Mouse (Mus musculus) frontal cortex, postnatal 10 days (tissue): ENCODE data around the gene Elp4.

Experiments used
- DNase-seq, 2 experiments: peaks; one replicate each; pipeline ENCODE4 v3.0.0; 2022; ENCODE audit warnings: low spot score in 2 of 2, mixed read lengths in 1 of 2

Elp4 gene

GRCm38 (mm10) chr2:105682011-105682501 lies 222.3 kb downstream of the Elp4 start:
- DNase-seq, result no peak

GRCm38 (mm10) chr2:105680999-105681710 lies 223.2 kb downstream of the Elp4 start:
- DNase-seq, result no peak

DNA sequence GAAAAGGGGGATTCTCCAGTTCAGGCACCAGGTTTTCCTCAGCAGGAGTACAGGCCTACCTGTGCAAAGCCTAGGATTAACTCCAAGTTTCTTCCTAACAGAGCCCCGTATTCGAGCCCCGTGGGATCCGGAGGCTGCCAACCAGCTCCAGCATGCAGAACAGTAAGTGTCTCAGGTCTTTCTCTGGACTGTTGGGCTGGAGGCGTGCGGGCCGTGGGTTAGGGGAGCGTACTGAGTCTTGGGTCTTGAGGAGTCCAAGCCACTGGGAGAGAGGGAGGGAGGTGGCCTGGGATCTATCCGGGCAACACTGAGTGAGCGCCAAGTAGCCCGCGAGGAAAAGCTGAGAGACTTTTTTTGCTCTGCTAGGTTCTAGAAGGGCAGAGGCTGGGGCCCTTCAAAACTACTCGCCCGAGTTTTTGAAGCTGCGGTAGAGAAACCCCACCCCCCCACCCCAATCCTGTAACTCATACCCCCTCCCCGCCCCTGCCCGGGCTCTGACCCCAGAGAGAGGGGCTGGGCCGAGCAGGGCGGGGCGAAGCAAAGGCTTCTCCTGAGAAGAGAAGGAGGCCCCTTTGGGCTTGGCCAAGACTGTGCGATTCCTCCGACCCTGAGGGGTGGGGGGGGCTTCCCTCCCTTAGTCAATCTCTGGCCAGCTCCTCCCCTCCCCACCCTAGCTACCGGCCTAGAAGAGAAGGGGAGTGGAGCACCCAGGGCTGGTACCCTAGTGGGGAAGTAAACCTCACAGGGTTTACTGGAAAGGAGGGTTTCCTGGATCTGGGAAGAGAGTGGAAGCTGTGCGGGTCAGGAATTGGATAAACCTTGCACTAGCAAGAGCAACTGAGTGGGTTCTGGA lies 224.0 kb downstream of the Elp4 start:
- DNase-seq, result no peak

- DNase-seq, result no peak
These were observed 225.0 kb downstream of the Elp4 start for GRCm38 (mm10) chr2:105679331-105679730.

GRCm38 (mm10) chr2:105678880-105679321 lies 225.5 kb downstream of the Elp4 start:
- no peak for DNase-seq

GRCm38 (mm10) chr2:105678306-105678705 lies 226.1 kb downstream of the Elp4 start:
- no peak for DNase-seq

DNA sequence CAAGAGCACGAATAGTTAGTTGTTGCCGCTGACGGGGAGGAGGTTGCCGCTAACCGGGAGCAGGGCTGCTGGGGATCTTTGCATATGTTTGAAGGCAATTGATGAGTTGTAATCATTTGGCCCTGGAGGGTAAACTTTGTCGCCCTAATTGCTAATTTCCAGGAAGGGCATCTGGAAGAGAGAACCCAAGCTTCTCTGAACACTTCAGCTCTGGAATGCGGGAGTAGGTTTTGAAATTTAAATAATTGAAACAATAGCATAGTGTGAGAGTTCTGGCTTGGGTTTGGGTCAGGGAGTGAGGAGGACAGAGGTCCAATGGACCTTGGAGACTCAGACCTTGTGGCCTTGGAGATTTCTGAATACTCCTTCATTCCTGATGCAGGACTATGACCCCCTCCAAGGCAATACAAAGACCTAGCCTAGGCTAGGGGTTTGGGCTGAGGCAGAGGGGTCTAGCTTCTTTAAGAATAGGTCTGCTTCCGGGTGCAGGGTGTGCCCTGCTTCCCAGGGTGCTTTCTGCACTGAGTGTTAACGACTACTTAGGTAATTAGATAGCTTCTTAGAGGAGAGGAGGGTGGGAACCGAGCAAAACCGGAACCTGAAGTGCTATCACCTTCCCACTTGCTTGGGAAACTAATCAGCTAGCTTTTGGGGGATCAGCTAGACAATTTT lies 226.8 kb downstream of the Elp4 start:
- no peak for DNase-seq

DNA sequence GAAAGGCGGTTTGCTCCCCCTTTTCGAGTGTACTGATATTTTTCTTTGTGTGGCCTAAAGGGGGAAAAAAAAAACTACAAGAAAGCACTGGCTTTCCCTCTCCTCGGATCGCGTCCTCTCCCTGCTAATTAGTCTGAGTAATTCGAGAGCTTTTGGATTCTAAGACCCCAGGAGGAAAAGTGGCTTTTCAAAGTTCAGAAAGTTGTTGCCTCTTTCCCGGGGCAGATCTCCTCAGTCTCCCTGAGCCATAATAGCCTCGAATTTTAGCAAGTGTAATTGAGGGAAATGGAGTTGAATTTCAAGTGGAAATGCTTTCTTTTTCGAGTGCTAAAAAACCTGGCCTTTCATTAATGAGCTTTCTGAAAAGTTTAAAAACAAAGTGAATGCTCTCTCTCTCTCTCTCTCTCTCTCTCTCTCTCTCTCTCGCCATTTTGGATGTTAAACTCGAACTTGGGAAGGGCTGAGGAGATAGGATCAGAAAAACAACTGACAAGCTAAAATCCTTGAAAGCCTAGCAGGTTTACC lies 227.4 kb downstream of the Elp4 start:
- no peak for DNase-seq

- no peak for DNase-seq
These were observed 228.1 kb downstream of the Elp4 start for GRCm38 (mm10) chr2:105676080-105676908.

DNA sequence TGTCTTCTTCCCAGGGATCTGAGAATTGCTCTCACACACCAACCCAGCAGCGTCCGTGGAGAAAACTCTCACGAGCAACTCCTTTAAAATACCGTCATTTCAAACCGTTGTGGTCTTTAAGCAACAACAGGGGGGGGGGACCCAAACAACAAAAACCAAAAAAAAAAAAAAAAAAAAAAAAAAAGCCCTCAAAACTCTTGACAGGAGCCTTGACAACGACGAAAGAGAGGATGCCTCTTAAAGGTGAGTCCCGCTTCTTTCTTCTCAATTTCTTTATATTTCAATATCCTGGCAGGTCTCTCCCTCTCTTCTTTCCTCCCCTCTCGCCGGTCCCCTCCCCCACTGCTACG lies 228.7 kb downstream of the Elp4 start:
- no peak for DNase-seq

GRCm38 (mm10) chr2:105674875-105675729 lies 229.3 kb downstream of the Elp4 start:
- peak; percentile 84 to 86 for DNase-seq

- DNase-seq, result no peak
These were observed 230.1 kb downstream of the Elp4 start for GRCm38 (mm10) chr2:105674061-105674874.

DNA sequence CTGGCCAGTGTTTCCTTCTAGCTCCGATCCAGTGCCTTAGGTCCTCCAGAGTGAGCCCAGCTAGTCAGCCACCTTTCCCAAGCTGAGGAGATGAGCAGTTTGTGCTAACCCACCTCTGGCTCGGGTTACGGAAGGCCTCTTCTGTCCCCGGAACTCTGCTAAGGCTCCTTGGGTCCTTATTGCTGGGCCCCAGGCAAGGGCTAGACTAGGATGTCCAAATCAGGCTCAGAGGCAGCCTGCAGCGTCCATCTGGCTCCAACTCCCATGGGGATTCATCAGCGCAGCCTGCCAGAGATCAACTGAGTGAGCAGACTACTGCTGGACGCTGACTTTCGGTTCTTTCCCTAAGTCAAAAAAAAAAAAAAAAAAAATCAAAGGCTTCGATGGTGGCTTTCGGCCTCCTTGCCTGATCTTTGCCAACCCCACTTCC lies 230.7 kb downstream of the Elp4 start:
- DNase-seq, result no peak

DNA sequence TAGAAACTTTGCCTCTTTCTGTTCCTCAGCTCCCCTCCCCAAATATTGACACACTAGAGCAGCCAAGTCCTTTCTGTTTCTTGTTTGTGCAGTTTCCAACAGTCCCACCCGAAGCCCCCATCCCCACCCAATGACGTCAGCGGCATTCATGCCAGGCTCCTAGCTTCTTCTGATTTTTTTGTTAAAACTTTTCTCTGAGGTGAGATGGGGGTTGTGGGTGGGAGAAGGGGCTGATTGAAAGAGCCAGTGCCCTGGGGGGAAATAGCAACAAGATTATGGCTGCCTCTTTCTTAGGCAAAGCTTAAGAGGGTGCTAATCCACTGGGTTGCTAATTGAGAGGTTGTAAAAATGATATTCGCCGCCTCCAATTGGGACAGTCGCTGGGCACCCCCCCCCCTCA lies 231.3 kb downstream of the Elp4 start:
- no peak for DNase-seq

GRCm38 (mm10) chr2:105672596-105672960 lies 231.8 kb downstream of the Elp4 start:
- DNase-seq, result no peak

DNA sequence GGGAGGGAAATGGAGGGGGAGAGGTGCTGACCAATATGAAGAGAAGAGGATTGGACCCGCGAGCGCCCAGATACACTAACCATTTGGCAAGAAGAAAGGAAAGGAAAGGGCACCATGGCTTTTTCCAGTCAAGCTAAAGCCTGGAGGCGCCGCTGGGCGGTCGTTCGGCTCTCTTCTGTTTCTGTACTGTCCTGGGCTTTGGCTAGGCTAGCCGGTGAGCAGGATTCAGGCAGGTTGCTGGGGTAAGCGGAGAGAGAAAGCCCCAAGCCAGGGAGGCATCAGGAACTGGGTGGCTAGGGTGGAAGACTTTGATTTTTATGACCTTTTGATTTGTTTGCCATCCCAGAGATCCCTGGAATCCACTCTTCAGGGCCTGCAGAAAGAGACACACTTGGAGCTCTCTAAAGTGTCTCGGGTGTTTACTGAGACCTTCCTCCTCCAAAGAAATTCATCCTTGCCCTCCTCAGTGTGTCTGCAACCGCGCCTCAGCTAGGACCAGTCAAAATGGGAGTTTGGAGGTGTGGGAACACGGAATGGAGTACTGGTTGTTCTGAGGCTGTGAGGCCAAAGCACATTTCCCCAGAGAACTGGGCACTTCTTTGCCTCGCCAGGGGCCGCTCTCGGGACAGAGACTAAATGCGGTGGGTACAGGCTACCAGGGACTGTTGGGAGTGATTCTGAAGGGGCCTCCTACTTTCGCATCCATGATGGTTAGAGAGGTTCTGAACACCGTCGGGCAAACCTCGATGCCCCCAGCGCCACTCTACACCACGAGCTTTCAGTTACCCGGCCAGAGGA lies 232.4 kb downstream of the Elp4 start:
- no peak for DNase-seq

GRCm38 (mm10) chr2:105671116-105671797 lies 233.1 kb downstream of the Elp4 start:
- no peak for DNase-seq

DNA sequence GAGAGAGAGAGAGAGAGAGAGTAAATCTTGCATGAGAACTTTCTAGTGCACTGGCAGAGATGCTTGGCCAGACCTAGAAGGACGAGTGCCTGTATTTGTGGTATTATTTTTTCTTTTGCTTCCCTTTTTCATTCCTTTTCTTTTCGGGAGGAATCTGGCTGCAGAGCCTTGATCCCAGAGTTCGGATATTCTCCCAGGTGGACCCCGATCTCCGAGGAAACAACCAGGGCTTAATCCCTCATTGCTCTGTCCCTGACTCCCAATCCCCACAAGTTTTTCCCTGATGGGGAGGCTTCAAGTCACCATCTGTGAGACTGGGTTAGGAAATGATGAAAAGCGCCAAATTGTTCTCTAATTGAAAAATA lies 233.7 kb downstream of the Elp4 start:
- DNase-seq, result no peak
